Mouse (Mus musculus): ENCODE measurements around the gene Glis3.

- TF ChIP-seq CTCF (IDR thresholded peaks at IDR 0.05; ENCODE audit: low read depth, low read length) (no peak), GATA2 (IDR thresholded peaks at IDR 0.05; ENCODE audit: borderline replicate concordance, low read depth, low read length) (no peak)
These were observed 432.5 kb downstream of the Glis3 start for GRCm38 (mm10) chr19:28247345-28247744.
